Comparison of ENCODE assay signal across 10 mouse cellular contexts in the genomic region with DNA sequence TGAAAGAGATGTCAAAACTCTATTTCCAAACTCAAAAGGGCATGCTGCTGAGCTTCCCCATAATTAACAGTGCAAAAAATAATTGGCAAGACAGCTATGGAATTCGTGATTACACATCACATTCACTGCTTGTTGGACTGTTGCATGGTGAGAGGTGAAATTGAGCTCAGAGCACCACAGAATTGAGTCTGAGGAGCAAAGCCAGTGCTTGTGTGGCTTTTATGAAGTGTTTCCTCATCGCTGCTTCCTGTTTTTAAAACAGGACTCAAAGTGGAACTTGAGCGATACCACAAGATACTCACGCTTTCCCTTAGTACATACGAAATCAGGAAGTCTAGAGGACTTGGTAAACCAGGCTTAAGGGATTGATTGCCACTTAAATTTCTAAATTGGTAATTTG. TPM values are rescaled to one million over a fixed set of nuclear protein-coding genes. Genes with fewer than 3 reads are reported as not detected.
A peak's percentile ranks its signal among the peaks of the same experiment; 100 is the strongest.
DNase-seq lines count a peak whose midpoint lies in the region; ATAC-seq and TF ChIP-seq lines count a peak whose summit lies in the region.
"Had no signal": no experiment of that assay in that cellular context is flagged by ENCODE, and none has a peak within 500 bp of the region (broad histone marks: within the 10 kb centered on the region; RNA-seq: fewer than 3 reads in every experiment).

No protein-coding gene starts in this region.

- no peak for ATAC-seq in hindbrain, postnatal 0 days

- no peak for TF ChIP-seq CTCF in bone marrow, adult 2 months (IDR thresholded peaks at IDR 0.05; ENCODE audit: control insufficient read depth, insufficient read depth, low read length)
- no peak for TF ChIP-seq CTCF in hindbrain, postnatal 0 days (IDR thresholded peaks at IDR 0.05; ENCODE audit: low read depth)

- TF ChIP-seq POLR2A in bone marrow, adult 2 months (IDR thresholded peaks at IDR 0.05; ENCODE audit: borderline replicate concordance, control insufficient read depth, low read depth, low read length) = no peak

- peaks cover 5% of the 10 kb centered on the region for H3K4me1 ChIP-seq in bone marrow, adult 2 months (ENCODE audit: control insufficient read depth, insufficient read depth, low read length)
- no peaks in the 10 kb centered on the region for H3K4me1 ChIP-seq in hindbrain, postnatal 0 days (ENCODE audit: insufficient read depth, low read length)
- H3K4me1 ChIP-seq: kidney, embryonic 15.5 days had no signal

- no peak overlapping the region for H3K4me3 ChIP-seq in bone marrow, adult 2 months (replicated peaks; ENCODE audit: control insufficient read depth, low read depth, low read length)
- H3K4me3 ChIP-seq in hindbrain, postnatal 0 days (ENCODE audit: low read length) = no peak overlapping the region
- H3K4me3 ChIP-seq: kidney, embryonic 15.5 days; left cerebral cortex, adult 2 months had no signal

- H3K4me2 ChIP-seq in hindbrain, postnatal 0 days (ENCODE audit: low read depth, low read length) = no peak overlapping the region
- H3K4me2 ChIP-seq: kidney, embryonic 15.5 days had no signal

- DNase-seq in thymus, postnatal 14 days = peak; percentile 19
- no peak for DNase-seq in thymus, postnatal 36 days
- peak; percentile 70 for DNase-seq in lung, postnatal 25 days (ENCODE audit: low spot score)
- no peak for DNase-seq in hindbrain, postnatal 0 days (ENCODE audit: low spot score)
- no peak for DNase-seq in adrenal gland, adult 8-10 months
- no peak for DNase-seq in layer of hippocampus, postnatal 36 days
- DNase-seq: cerebellum, adult 2 months had no signal

- 4% methylated on average over 5 of the region's 5 CpGs for WGBS in bone marrow, adult 2 months
- 78% methylated on average over 5 of the region's 5 CpGs for WGBS in hindbrain, postnatal 0 days

- H3K27me3 ChIP-seq in hindbrain, postnatal 0 days (ENCODE audit: insufficient read depth, low read length) = no peaks in the 10 kb centered on the region
- H3K27me3 ChIP-seq: kidney, embryonic 15.5 days had no signal

- no peaks in the 10 kb centered on the region for H3K9me3 ChIP-seq in hindbrain, postnatal 0 days (ENCODE audit: low read length)
- H3K9me3 ChIP-seq: kidney, embryonic 15.5 days had no signal

- H3K36me3 ChIP-seq in hindbrain, postnatal 0 days (ENCODE audit: insufficient read depth, low read length) = no peaks in the 10 kb centered on the region
- H3K36me3 ChIP-seq: kidney, embryonic 15.5 days had no signal

- peak overlapping the region; percentile 42; the same call in 1 of the 2 replicates for H3K27ac ChIP-seq in bone marrow, adult 2 months (ENCODE audit: control insufficient read depth, insufficient read depth, low read depth, low read length, poor library complexity)
- no peak overlapping the region for H3K27ac ChIP-seq in hindbrain, postnatal 0 days
- H3K27ac ChIP-seq: kidney, embryonic 15.5 days; left cerebral cortex, adult 2 months had no signal

- H3K9ac ChIP-seq in hindbrain, postnatal 0 days (replicated peaks; ENCODE audit: low read length) = no peak overlapping the region
- H3K9ac ChIP-seq: kidney, embryonic 15.5 days had no signal

RNA-seq across cellular contexts. Expression of a gene that starts 24.0 kb away (rescaled TPM):
- polyA plus RNA-seq in bone marrow, adult 2 months (2011; ENCODE audit: insufficient read depth, insufficient read length, low replicate concordance, missing spikeins) = 7.3 and 14.5 TPM in 2 replicates
- 2.0 and 2.7 TPM in 2 replicates for total RNA-seq in hindbrain, postnatal 0 days (2014; rRNA removed)
- 4.0 and 4.3 TPM in 2 replicates for polyA plus RNA-seq in hindbrain, postnatal 0 days (2015; fragmentation: Nextera tagmentation; extraction: Ambion mirVana)
- 1 to 10 TPM; 1.3 to 3.8 (median 2.5) TPM for total RNA-seq in adrenal gland, adult 8-10 months (2022)
- total RNA-seq in layer of hippocampus, postnatal 36 days (2021) = 10 to 100 TPM; 10.6 to 11.0 TPM

Comparison
In these comparisons a context has a peak if more than half of its experiments do, and no peak if none do; other contexts are left out.
1. DNase-seq: peak in thymus, postnatal 14 days (single experiment) and lung, postnatal 25 days (single experiment); none in thymus, postnatal 36 days (0 of 2), hindbrain, postnatal 0 days (single experiment), adrenal gland, adult 8-10 months (single experiment) and layer of hippocampus, postnatal 36 days (0 of 2).